Mouse (Mus musculus): ENCODE measurements around the gene Pfn4. TPM values are rescaled to one million over a fixed set of nuclear protein-coding genes. Genes with fewer than 3 reads are reported as not detected.
A peak's percentile ranks its signal among the peaks of the same experiment; 100 is the strongest.
"Not testable (repeated sequence)": the region's sequence is repeated elsewhere in the genome, so short reads cannot be mapped to it uniquely, and the experiment has no call there.

The Pfn4 gene
- total RNA-seq (2021) = 1 to 10 TPM; 2.8 to 3.0 TPM

GRCm38 (mm10) chr12:4768492-4769332 lies at the start of gene Pfn4, which contains the start of gene Fam228b:
TSS of gene Pfn4 (plus strand) at chr12:4769022.
TSS of gene Fam228b (minus strand) at chr12:4769267.
- intact Hi-C loops (cut with DNase I) = loop anchor here (1.0 to 10.0 kb wide), 4 partner anchors 49 to 206 kb away; partner anchors contain the start of genes Atad2b and Sf3b6
- peak; percentile 99 for DNase-seq

- no peak for DNase-seq
- intact Hi-C loops (cut with DNase I) = no loop called here
Measured at GRCm38 (mm10) chr12:4719066-4719761, 49.6 kb upstream of the Pfn4 start.

DNA sequence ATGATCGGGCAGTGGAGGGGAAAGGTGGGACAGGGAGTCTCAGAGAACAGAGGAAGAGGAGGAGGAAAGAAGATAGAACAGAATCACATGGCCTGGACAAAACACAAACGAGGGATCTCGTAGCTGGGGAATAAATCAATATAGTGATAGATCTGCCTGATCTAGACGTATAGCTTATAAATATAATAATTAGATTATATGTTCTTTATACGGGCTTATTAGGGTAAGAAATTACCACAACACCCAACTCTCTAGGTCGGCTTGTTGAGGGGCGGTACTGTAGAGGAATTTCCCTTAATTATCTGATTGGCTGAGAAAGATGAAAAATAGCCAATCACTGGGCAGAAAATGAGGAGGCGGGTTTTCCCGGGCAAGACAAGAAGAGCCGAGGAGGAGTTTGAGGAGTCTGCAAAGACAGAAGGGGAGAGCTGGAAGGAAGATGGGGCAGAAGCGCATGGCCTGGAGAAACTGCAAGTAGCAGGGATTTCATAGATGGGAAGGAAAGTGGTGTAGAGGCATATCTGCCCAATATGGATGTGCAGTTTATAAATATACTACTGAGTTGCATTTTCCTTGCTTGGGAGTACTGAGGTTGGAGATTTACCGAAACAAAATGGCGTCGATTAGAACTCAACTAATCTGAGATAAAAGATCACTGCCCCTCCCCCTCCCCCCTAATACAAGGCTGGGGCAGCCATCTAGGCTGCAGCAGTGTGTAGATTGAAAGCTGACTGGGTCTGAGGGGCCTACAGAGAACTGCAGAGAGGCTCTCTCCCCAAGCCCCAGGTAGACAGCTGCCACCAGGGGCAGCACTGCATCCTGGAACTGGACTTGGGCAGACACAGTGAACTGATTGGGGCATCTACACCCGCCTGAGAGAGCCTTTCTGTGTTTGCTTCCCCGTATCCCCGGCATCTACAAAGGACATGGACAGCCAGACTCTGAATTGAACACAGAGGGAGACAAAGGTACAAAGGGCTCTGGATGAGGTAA lies 48.8 kb upstream of the Pfn4 start:
- DNase-seq = no peak
- intact Hi-C loops (cut with DNase I) = no loop called here

DNA sequence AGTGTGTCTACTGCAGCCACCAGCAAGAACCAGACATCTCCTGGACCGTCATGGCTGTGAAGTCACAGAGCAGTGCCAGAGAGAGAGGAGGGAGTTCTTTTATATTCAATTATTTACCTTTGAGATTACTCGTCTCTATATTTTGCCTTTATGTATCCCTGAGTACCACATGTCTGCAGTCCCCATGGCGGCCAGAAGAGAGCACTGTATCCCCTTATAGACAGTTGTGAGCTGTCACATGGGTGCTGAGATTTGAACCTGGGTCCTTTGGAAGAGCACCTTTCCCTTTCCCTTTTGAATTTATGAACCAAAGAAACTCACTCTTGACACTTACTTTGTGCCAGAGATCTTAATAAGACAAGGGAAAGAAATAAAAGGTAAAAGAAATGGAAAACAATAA lies 39.7 kb upstream of the Pfn4 start:
- DNase-seq = no peak
- intact Hi-C loops (cut with DNase I) = no loop called here

- DNase-seq = no peak
- intact Hi-C loops (cut with DNase I) = no loop called here
Measured at GRCm38 (mm10) chr12:4731629-4732028, 37.2 kb upstream of the Pfn4 start.

- intact Hi-C loops (cut with DNase I) = no loop called here
- DNase-seq = no peak
Measured at GRCm38 (mm10) chr12:4732332-4732731, 36.5 kb upstream of the Pfn4 start.

GRCm38 (mm10) chr12:4738031-4738576 lies 30.7 kb upstream of the Pfn4 start, which contains the start of gene Fam228a:
TSS of gene Fam228a (minus strand) at chr12:4738430.
- intact Hi-C loops (cut with DNase I) = no loop called here
- DNase-seq = no peak

DNA sequence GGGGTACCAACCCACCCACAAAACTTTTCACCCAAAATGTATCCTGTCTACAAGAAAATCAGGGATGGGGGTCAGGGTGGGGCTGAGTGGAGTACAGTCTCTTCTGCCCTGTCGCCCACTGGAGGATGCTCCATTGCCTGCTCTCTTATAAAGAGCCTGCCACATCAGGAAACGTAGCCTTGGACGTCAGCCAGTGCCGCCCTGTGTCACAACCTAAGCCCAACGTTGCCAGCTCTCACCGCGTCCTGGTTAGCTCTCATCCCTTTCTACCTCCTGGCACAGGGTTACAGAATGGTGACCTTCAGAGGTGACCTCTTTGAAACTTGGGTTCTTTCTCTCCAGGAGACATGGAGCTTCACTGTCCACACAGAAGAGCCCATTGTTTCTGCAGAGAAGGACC lies 28.0 kb upstream of the Pfn4 start:
- intact Hi-C loops (cut with DNase I) = no loop called here

GRCm38 (mm10) chr12:4742183-4742582 lies 26.6 kb upstream of the Pfn4 start:
- intact Hi-C loops (cut with DNase I) = no loop called here
- no peak for DNase-seq

More for the DNA sequence above, 28.0 kb upstream of the Pfn4 start:
- DNase-seq = peak; percentile 9 to 12

DNA sequence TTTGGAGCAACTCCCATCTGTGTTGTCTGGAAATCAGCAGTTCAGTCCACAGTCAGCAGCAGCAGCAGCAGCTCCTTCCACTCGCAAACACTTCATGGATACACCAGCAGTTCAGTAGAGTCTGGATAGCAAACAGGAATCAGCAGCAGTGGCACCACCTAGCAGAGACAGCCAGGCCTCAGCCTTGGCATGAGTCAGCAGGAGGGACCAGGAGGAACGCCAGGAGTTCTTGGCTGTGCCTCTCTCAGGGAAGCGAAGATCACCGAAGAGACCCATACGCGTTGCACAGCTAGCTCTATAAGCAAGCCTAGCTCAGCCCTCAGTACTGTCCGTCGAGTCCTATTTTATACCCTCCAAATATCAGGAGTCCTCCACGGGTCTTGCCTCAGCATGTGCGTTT lies 24.3 kb upstream of the Pfn4 start:
- DNase-seq = peak; percentile 19 to 27
- intact Hi-C loops (cut with DNase I) = no loop called here

DNA sequence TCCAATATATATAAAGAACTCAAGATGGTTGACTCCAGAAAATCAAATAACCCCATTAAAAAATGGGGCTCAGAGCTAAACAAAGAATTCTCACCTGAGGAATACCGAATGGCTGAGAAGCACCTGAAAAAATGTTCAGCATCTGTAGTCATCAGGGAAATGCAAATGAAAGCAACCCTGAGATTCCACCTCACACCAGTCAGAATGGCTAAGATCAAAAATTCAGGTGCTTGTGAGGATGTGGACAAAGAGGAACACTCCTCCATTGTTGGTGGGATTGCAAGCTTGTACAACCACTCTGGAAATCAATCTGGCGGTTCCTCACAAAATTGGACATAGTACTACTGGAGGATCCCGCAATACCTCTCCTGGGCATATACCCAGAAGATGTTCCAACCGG lies 14.4 kb upstream of the Pfn4 start:
- intact Hi-C loops (cut with DNase I); DNase-seq: not testable (repeated sequence)

DNA sequence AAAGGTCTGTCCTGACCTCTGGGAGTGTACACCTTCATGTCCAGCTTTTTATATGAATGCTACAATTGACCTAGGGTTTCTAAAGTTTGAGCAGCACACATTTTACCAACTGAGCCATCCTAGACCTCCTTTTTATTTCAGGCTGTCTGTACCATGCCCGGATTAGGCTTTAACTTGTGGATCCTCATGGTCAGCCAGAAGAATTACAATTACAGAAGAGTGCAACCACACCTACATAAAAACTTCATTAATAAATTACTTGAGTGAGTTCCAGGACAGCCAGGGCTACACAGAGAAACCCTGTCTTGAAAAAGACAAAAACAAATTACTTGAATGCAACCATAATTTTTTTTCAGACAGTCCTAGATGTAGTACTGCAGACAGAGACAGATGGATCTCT lies 11.8 kb upstream of the Pfn4 start:
- intact Hi-C loops (cut with DNase I) = no loop called here
- no peak for DNase-seq

GRCm38 (mm10) chr12:4769333-4769723 lies 506 bp downstream of the Pfn4 start:
- no peak for DNase-seq
- intact Hi-C loops (cut with DNase I) = loop anchor here (1.0 to 10.0 kb wide), 4 partner anchors 48 to 205 kb away; partner anchors contain the start of genes Atad2b and Sf3b6

DNA sequence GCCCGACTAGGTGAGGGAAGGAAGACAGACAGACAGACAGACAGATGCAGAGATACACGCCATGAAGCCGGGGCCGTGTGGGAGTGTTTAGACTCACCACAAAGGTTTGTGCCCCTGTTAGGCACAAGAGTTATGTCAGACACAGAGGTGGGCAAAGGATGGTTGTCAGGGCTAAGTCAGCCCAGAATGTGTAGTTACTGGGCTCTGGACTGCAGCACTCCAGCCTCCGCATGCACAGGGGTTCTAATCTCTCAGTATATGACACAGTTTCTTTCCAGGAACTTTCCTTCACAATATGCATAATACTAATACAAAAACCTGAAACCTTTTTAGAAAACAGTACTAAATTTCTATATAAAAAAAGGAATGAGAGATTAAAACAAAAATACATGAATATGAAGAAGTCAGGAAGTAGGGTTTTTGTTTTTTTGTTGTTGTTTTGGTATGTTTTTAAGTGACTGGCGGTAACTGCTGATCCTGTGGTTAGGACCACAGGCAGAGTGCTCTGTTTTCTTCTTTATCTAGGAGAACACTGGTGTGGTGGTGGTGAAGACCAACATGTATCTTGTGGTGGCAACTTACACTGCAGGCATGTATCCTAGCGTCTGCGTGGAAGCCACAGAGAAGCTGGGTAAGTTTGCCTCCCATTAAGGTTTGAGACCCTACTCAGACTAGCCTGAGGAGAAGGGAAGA lies 6.2 kb downstream of the Pfn4 start:
- no peak for DNase-seq
- intact Hi-C loops (cut with DNase I) = no loop called here

GRCm38 (mm10) chr12:4775588-4775949 lies 6.7 kb downstream of the Pfn4 start:
- DNase-seq = no peak

DNA sequence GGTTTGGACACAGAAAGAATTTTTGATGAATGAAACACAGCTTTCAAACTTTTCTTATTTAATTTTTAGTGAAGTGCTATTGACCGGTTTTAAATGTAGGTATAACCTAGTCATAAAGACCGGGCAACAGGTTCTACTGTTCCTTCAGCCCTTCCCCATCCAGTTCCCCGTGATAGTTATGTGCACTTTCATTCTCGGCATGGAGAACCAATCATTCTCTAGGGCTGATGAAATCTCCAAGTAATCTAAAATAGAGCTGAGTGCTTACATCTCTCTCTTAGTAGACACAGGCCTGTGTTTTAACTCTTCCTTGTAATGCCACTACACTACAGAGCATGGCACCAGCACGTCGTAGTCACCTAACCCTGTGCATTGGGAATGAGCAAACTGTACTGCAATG lies 8.9 kb downstream of the Pfn4 start:
- intact Hi-C loops (cut with DNase I) = no loop called here
- DNase-seq = no peak

More at GRCm38 (mm10) chr12:4775588-4775949, 6.7 kb downstream of the Pfn4 start:
- intact Hi-C loops (cut with DNase I) = no loop called here

GRCm38 (mm10) chr12:4780245-4780644 lies 11.4 kb downstream of the Pfn4 start:
- intact Hi-C loops (cut with DNase I) = no loop called here
- DNase-seq = no peak

GRCm38 (mm10) chr12:4781270-4781669 lies 12.4 kb downstream of the Pfn4 start:
- DNase-seq = no peak
- intact Hi-C loops (cut with DNase I) = no loop called here

DNA sequence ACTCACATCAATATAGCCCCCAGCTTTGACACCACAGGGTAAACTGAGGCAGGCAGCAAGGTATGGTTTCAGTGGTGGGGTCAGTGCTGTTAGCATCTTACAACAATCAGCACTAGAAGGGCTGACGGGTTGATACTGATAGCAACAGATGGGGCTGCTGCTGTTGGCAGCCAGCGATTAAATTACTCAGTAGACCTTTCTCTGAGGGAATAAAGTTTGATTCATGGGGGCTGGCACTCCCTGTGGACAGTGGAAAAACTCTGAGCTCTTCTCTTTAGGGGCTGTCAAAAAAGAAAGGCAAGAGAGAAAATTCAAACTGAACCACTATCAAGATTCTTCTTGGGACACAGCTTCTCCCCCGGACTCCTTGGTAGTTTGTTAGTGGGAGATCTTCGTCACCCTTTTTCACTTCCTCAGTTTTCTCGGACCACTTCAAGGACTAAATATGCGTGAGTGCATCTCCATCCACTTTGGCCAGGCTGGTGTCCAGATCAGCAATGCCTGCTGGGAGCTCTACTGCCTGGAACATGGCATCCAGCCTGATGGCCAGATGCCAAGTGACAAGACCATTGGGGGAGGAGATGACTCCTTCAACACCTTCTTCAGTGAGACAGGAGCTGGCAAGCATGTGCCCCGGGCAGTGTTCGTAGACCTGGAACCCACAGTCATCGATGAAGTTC lies 13.0 kb downstream of the Pfn4 start:
- intact Hi-C loops (cut with DNase I) = not testable (repeated sequence)
- peak; percentile 22 to 26 for DNase-seq
